Mouse (Mus musculus) cerebellum, postnatal 14 days (tissue): ENCODE data around the gene Mfsd6.
A peak's percentile ranks its signal among the peaks of the same experiment; 100 is the strongest.

Experiments
- DNase-seq, 2 experiments: peaks; one replicate each; pipeline ENCODE4 v3.0.0; 2021; ENCODE audit warnings: mixed read lengths in 2 of 2

The Mfsd6 gene

DNA sequence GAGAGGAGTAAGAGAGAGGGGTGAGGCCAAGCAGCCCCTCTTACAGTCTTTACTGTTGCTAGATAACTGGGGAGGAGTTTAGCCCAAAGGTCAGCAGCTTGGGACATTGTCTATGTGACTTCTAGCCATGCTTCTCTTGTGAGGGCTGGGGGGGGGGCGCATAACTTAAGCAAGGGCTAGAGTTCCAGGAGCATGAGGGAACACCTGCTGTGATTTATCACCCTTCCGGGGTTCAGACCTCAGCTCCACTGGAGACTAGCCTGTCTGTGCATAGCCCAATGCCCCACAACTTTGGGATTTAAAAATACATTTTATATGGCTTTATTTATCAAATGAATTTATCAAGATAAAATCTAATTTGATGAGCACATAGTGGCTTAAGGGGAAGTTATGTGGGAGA, 89.2 kb downstream of the Mfsd6 start:
- DNase-seq: no peak

DNA sequence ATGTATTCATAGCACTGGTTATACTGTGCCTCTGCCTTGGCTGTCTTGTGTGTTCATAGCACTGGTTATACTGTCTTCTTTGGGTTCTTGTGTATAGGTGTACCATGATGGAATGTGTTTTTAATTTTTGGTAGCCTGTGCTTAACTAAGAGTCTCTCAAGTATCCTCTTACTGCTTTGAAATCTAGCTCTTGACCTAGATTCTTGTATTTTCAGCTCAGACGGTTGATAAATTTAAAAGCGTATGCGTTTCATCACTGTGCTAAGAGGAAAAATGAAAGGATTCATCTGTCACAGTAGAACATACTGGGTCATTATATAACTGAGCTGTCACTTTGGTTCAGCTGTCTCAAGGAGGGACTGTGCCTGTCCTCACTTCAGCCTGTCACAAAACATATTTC, 91.3 kb downstream of the Mfsd6 start:
- DNase-seq: no peak

DNA sequence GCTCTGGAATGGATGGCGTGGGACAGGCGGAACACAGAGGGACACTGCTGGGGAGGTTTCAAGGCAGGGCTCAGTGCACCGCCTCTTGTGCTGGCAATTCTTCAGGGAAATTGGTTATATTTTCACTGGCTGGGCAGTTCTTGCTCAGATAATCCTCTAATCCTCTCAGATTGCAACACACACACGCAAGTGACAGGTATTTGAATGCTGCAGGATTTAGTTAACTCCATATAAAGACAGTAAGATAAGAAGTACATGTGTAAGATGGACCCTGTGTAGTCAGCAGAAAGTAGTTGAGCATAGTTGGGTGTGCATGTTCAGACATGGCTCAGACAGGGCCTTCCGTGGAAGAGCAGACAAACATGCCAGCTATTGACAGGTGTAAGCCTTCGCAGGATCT, 93.0 kb downstream of the Mfsd6 start:
- DNase-seq: no peak

DNA sequence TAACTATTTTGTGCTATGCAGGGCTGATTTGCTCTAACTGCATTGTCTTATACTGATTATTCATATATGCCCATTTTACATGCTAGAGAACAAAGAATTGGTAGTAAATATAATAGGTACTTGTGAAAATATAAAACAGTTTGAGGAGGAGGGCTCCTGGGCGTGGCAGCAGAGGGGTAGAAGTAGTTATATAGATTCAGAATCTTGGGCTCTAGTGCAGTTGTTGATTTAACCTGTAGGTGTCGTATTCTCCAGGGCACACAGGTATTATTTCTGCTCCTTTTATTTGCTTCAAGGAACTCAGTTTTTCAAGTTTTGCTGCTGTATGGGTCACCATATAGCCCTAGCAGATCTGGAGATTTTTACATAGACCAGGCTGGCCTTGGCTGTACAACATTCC, 95.7 kb downstream of the Mfsd6 start:
- peak in 1 of 2 experiments; percentile 31 for DNase-seq

DNA sequence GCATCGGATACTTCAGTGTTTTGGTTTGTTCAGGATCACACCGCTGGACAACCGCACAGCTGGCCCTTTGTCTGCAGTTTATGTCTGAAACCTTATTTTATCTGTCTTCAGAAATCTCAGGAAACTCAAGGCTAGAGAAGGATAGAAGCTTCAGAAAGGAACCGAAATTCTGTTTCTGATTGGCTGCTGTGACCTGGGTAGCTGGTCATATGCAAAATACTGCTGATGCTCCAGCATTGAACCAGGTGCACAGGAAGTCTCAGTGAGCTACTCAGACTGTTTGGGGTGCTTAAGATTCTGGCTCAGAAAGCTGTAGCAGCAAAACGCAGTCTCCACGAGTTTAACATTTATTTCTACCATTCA, 96.3 kb downstream of the Mfsd6 start:
- no peak for DNase-seq

DNA sequence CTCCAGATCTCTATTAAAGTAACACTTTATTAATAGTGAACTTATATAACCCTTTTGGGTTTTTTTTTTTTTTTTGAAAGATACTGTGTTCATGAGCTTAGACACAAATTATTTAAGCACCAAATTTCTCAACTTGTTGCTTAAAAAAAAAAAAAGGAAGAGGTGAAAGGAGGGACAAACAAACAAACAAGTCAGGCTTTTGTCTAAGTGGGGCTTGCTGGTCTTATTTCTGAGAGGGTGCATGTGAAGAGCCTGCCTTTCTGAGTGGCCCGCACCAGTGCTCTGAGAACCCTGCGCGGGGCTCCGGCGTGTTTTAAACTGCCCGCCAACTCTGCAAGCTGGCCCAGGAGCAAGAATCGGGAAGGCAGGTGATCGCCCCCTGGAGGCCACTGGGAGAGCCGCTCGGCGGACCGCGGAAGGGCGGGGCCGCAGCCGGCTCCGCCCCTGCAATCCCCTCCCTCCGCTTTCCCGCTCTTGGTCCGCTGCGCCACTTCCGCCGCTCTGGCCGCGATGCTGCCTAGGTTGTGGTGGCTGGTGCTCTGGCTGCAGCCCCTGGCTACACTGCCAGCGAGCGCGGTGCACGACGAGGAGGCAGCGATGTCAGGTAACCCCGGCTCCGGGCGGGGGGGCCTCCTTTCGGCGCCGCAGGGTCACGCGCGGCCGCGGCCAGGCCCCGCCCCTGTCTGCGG, 96.9 kb downstream of the Mfsd6 start, which contains the start of gene Nemp2:
Gene Nemp2 (plus strand): TSS at position 456 of the 689 bp plus-strand sequence.
- DNase-seq: peak; percentile 97 to 98

DNA sequence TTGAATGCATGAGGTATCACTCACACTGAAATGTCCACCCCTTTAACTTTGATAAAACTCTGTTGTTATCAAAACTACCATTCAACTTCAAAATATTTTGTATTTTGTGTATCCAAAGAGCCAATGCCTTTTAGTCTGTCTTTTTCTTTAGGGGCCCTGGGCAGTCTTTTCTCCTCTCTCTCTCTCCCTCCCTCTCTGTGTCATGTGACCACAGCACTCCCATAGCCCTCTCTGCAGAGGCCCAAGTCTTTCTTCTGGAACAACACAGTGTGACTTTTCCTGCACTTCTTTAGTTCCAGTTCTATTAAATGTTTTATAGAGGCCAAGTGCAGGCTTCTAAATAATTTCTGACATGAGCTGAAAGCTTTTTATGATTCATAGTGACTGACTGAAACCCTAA, 106.8 kb downstream of the Mfsd6 start:
- DNase-seq: no peak

DNA sequence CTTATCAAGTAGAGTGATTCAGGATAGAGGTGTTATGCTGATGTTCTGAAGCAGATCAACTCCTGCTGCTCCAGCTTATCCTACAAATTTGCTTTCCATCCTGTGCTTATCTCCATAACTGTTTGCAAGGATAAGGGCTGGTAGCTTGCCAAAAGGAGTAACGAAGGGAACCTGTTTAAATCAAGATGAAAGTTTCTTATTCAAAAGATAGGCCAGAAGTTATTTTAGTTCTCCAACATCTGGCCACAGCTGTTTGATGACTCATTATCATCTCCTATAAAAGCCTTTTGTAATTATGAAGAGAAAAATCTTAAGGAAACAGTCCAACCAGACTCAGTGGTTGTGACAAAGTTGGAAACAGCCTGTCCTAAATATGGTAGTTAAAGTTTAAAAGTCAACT, 109.0 kb downstream of the Mfsd6 start:
- no peak for DNase-seq

DNA sequence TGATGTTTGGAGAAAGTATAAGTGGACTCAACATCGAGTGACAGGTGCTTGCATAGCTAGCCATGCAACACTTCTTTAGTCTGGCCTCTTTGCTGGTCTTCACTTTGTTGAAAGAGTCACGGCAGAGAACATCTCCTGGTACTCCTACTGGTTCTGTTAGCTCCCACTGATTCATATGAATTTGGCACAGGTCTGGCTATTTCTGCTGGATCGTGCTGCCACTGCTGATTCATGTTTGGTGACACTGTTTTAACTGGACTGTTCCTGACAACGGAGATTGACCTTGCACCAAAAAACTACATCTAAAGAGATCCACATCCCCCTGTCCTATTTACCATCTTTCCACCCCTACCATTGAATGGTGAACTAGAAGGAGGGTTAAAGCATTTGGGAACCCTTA, 118.8 kb downstream of the Mfsd6 start:
- DNase-seq: no peak

DNA sequence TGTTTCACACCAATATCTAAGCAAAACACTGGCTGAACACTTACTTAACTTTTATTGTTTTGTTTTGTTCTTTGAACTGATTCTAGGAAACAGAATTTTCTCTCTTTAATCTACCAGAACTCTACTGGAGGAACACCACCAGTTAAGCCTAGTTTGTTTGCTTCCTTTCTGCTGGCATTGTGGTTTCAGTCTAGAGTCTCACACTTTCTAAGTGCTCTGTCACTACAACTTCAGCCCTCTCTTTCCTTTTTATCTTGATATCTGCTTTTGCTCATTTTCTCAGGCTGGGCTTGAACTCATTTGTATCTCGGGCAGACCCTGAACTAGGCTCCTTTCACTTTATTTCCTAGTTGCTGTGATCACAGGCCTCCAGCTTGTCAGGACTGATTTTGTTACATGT, 119.6 kb downstream of the Mfsd6 start:
- no peak for DNase-seq
